In the genomic region with DNA sequence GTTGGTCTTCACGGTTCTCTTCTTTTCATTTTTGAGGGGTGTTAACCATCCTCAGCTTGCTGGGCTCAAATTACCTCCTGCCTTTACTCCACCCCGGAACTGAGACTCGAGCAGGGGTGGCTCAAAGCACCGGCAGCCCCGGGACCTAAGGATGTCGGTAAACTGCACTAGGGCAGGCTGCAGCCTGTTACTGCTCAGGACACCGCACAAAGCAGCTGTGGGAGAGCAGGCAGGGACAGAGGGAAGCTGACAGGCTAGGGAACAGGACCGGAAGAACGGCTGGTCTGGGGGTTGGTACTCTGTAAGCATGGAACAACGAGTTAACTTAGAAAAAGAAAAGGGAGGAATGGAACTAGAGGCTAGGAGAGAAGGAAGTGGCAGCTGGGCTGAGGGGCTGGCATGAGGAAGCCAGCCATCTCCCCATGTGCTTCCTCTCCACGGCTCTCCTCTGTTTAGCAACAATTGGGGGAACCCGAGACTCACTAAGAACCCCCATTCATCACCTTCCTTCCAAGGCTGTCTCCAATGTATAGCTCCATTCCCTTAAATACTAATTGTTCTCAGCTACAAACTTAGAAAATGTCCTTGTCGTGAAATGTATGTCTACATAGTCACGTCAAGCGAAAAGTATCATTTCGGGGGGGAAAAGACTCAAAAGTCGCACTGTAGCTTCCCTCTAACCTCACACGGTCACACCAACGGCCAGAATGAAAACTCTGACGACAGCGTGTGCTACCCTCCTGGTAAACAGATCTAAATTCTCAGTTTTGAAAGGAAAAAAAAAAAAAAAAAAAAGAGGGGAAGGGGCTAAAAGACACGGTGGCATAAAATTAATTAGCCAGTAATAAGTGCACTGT, we compare ENCODE assay signal across 8 mouse cellular contexts. TPM values are rescaled to one million over a fixed set of nuclear protein-coding genes. Genes with fewer than 3 reads are reported as not detected.
A peak's percentile ranks its signal among the peaks of the same experiment; 100 is the strongest.
DNase-seq lines count a peak whose midpoint lies in the region; ATAC-seq lines count a peak whose summit lies in the region.

No protein-coding gene starts in this region.

- H3K4me3 ChIP-seq in lung, embryonic 15.5 days, result peak overlapping the region; percentile 27
- peak overlapping the region; percentile 32 for H3K4me3 ChIP-seq in forebrain, embryonic 10.5 days

- H3K9me3 ChIP-seq in lung, embryonic 15.5 days, result no peaks in the 10 kb centered on the region
- H3K9me3 ChIP-seq in forebrain, embryonic 10.5 days, result no peaks in the 10 kb centered on the region

- H3K36me3 ChIP-seq in lung, embryonic 15.5 days, result no peaks in the 10 kb centered on the region
- no peaks in the 10 kb centered on the region for H3K36me3 ChIP-seq in forebrain, embryonic 10.5 days (replicated peaks)

- H3K4me2 ChIP-seq in lung, embryonic 15.5 days, result peak overlapping the region; percentile 57

- 0 out of 2 replicates have a peak, but pooled peaks have one; percentile 55 for ATAC-seq in lung, embryonic 15.5 days (ENCODE audit: borderline replicate concordance, extremely low read depth, low FRiP score, low TSS enrichment)
- 0 out of 2 replicates have a peak, but pooled peaks have one; percentile 33 for ATAC-seq in neutrophil, adult 5-6 weeks (ENCODE audit: extremely low read depth, insufficient number of reproducible peaks, low FRiP score, poor library complexity, severe bottlenecking)

- no peaks in the 10 kb centered on the region for H3K27me3 ChIP-seq in lung, embryonic 15.5 days
- H3K27me3 ChIP-seq in forebrain, embryonic 10.5 days (ENCODE audit: poor library complexity, severe bottlenecking), result no peaks in the 10 kb centered on the region

- WGBS in lung, embryonic 15.5 days, result 21% methylated on average over 22 of the region's 22 CpGs
- WGBS in forebrain, embryonic 10.5 days, result 43% methylated on average over 22 of the region's 22 CpGs

- DNase-seq in lung, postnatal 36 days, result no peak
- peak; percentile 24 for DNase-seq in forebrain, embryonic 10.5 days (ENCODE audit: extremely low spot score, low spot score)
- peak; percentile 25 for DNase-seq in liver
- DNase-seq in layer of hippocampus, postnatal 36 days, result no peak
- no peak for DNase-seq in adipocyte (ENCODE audit: low spot score)
- DNase-seq in layer of hippocampus, postnatal 10 days (ENCODE audit: low spot score in 2 of 2), result no peak

- H3K27ac ChIP-seq in lung, embryonic 15.5 days, result no peak overlapping the region
- H3K27ac ChIP-seq in forebrain, embryonic 10.5 days, result peak overlapping the region; percentile 49

- peaks cover 2% of the 10 kb centered on the region; the same call in 1 of the 2 replicates for H3K4me1 ChIP-seq in lung, embryonic 15.5 days
- H3K4me1 ChIP-seq in forebrain, embryonic 10.5 days, result peaks cover 9% of the 10 kb centered on the region

- peak overlapping the region; percentile 9; the same call in 1 of the 2 replicates for H3K9ac ChIP-seq in lung, embryonic 15.5 days

RNA-seq across cellular contexts. Expression of a gene that starts 42.5 kb away (rescaled TPM):
- 73.3 and 76.9 TPM in 2 replicates for polyA plus RNA-seq in lung, embryonic 15.5 days (2015; fragmentation: Nextera tagmentation; extraction: Ambion mirVana)
- 54.2 and 58.6 TPM in 2 replicates for polyA plus RNA-seq in forebrain, embryonic 10.5 days (2016; fragmentation: Nextera tagmentation; extraction: Ambion mirVana)
- 134 and 153 TPM in 2 replicates for total RNA-seq in neutrophil, adult 5-6 weeks (2017)
- total RNA-seq in layer of hippocampus, postnatal 36 days (2021), result 10 to 100 TPM; 82.5 to 88.3 TPM
- 10 to 100 TPM; 68.1 to 74.1 TPM for total RNA-seq in layer of hippocampus, postnatal 10 days (2021)

Comparison
In these comparisons a context has a peak if more than half of its experiments do, and no peak if none do; other contexts are left out.
1. DNase-seq: peak in forebrain, embryonic 10.5 days (single experiment) and liver (single experiment); none in lung, postnatal 36 days (single experiment), layer of hippocampus, postnatal 36 days (0 of 2), adipocyte (single experiment) and layer of hippocampus, postnatal 10 days (0 of 2).